Comparison of ENCODE assay signal across 28 mouse cellular contexts in genomic region chr13:64077591-64077990, GRCm38 (mm10). TPM values are rescaled to one million over a fixed set of nuclear protein-coding genes. Genes with fewer than 3 reads are reported as not detected.
"Had no signal": no experiment of that assay in that cellular context is flagged by ENCODE, and none has a peak within 500 bp of the region (broad histone marks: within the 10 kb centered on the region; RNA-seq: fewer than 3 reads in every experiment).

No protein-coding gene starts in this region.

- ATAC-seq: liver, embryonic 12.5 days; liver, postnatal 0 days; lung, postnatal 0 days; midbrain, embryonic 13.5 days; midbrain, embryonic 15.5 days; midbrain, embryonic 16.5 days had no signal

- DNase-seq: left cerebral cortex, postnatal 4 days; liver; liver, embryonic 13.5 days; liver, postnatal 0 days; lung, adult 18-20 months; lung, adult 2 months; lung, embryonic 14.5 days; lung, postnatal 10 days; lung, postnatal 14 days; lung, postnatal 36 days; lung, postnatal 4 days; midbrain, embryonic 14.5 days had no signal

RNA-seq across cellular contexts. Expression of gene Hsd17b3, which starts 11.4 kb away (rescaled TPM):
- total RNA-seq: left cerebral cortex, adult 2 months; left cerebral cortex, adult 8-10 months; left cerebral cortex, postnatal 10 days; left cerebral cortex, postnatal 14 days; left cerebral cortex, postnatal 25 days; left cerebral cortex, postnatal 36 days; liver, adult 2 months; megakaryocyte, adult 5-6 weeks; megakaryocyte-erythroid progenitor cell, adult 5-6 weeks; midbrain, postnatal 0 days; monocyte, adult 5-6 weeks had no signal
